Mouse (Mus musculus) myocyte (in vitro differentiated cells): Measurements from ENCODE around the gene Coch. TPM values are rescaled to one million over a fixed set of nuclear protein-coding genes. Genes with fewer than 3 reads are reported as not detected.

Experiments used
- H3K27me3 ChIP-seq: one replicate; pipeline ENCODE4 v1.6.1; 2011; ENCODE audit not compliant: control insufficient read depth, insufficient read depth, insufficient read length
- H3K36me3 ChIP-seq: one replicate; pipeline ENCODE4 v1.6.1; 2011; ENCODE audit not compliant: control insufficient read depth, insufficient read depth
- H3K4me2 ChIP-seq: one replicate; pipeline ENCODE4 v1.6.1; 2011; ENCODE audit warnings: low read depth, control low read depth
- H3K4me3 ChIP-seq: one replicate; pipeline ENCODE4 v1.5.1; 2011; ENCODE audit warnings: mild to moderate bottlenecking, control low read depth, moderate library complexity
- H3K79me2 ChIP-seq: one replicate; pipeline ENCODE4 v1.6.1; 2011; ENCODE audit not compliant: control insufficient read depth, insufficient read depth
- H3ac ChIP-seq: one replicate; pipeline ENCODE4 v1.6.1; 2011; ENCODE audit not compliant: control insufficient read depth, insufficient read length
- CEBPB ChIP-seq: IDR thresholded peaks from 2 replicates; pipeline ENCODE4 v1.6.1; 2011; ENCODE audit warnings: mild to moderate bottlenecking, moderate library complexity; ENCODE audit not compliant: poor library complexity, insufficient read depth, severe bottlenecking
- E2F4 ChIP-seq: IDR thresholded peaks from one replicate; pipeline ENCODE4 v1.6.1; 2011; ENCODE audit warnings: mild to moderate bottlenecking, control low read depth, moderate library complexity; ENCODE audit not compliant: insufficient read depth
- MAX ChIP-seq: IDR thresholded peaks from one replicate; pipeline ENCODE4 v1.6.1; 2011; ENCODE audit warnings: low read depth, mild to moderate bottlenecking, control low read depth
- MYOD1 ChIP-seq, 3 experiments: IDR thresholded peaks; one replicate each; pipeline ENCODE4 v1.6.1; 2011; ENCODE audit warnings: control low read depth in 2 of 3, low read depth in 2 of 3, mild to moderate bottlenecking in 2 of 3, moderate library complexity in 1 of 3; ENCODE audit not compliant: insufficient read length in 2 of 3, control insufficient read depth in 1 of 3
- MYOG ChIP-seq, 3 experiments: IDR thresholded peaks; one replicate each; pipeline ENCODE4 v1.6.1; 2011; ENCODE audit warnings: control low read depth in 2 of 3, low read depth in 2 of 3, mild to moderate bottlenecking in 2 of 3; ENCODE audit not compliant: insufficient read length in 2 of 3, control insufficient read depth in 1 of 3, insufficient read depth in 1 of 3
- POLR2A ChIP-seq: IDR thresholded peaks from one replicate; pipeline ENCODE4 v1.6.1; 2011; ENCODE audit warnings: low read depth, mild to moderate bottlenecking, control low read depth, moderate library complexity; ENCODE audit not compliant: insufficient read length
- POLR2AphosphoS2 ChIP-seq: IDR thresholded peaks from one replicate; pipeline ENCODE4 v1.6.1; 2011; ENCODE audit warnings: low read depth, control low read depth; ENCODE audit not compliant: insufficient read length
- REST ChIP-seq: IDR thresholded peaks from one replicate; pipeline ENCODE4 v1.6.1; 2011; ENCODE audit warnings: mild to moderate bottlenecking, control low read depth, moderate library complexity; ENCODE audit not compliant: insufficient read depth, insufficient read length
- SRF ChIP-seq: IDR thresholded peaks from one replicate; pipeline ENCODE4 v1.6.1; 2011; ENCODE audit warnings: low read depth; ENCODE audit not compliant: control insufficient read depth, insufficient read length
- TCF12 ChIP-seq: IDR thresholded peaks from one replicate; pipeline ENCODE4 v1.6.1; 2011; ENCODE audit warnings: mild to moderate bottlenecking, control low read depth; ENCODE audit not compliant: poor library complexity, insufficient read depth, severe bottlenecking
- TCF3 ChIP-seq: IDR thresholded peaks from one replicate; pipeline ENCODE4 v1.6.1; 2011; ENCODE audit warnings: low read depth, control low read depth; ENCODE audit not compliant: insufficient read length
- USF1 ChIP-seq: IDR thresholded peaks from one replicate; pipeline ENCODE4 v1.6.1; 2011; ENCODE audit warnings: low read depth, mild to moderate bottlenecking, control low read depth, moderate library complexity
- polyA plus RNA-seq: library from polyadenylated mRNA; unstranded; fragments of >200 nt; fragmentation: generic; extraction: Trizol; gene quantifications from one replicate; pipeline ENCODE4 v1.2.1, GENCODE M21; 2012; ENCODE audit warnings: missing spikeins

Gene Coch
- polyA plus RNA-seq, 1 experiment, result 0.01 TPM

DNA sequence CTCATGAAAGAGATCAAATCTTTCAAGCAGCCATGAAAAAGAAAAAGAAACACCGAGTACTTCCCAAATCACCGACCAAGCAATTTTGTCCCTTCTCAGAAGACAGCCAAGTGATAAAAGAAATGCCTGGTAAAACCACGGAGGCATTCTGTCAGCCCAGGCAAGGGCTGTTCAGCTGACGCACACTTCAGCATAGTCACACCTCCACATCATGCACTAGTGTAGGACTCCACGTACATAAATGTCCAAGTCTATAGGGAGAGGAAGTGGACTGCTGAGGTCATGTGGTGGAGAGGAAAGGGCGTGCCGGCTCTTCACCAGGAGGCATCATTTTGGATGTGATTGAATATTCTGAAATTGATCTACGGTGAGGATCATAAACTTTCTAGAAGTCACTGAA lies 1.2 kb upstream of the Coch start:
- H3K4me2 ChIP-seq, result no peak overlapping the region
- H3K36me3 ChIP-seq, result no peaks in the 10 kb centered on the region
- H3K27me3 ChIP-seq, result peaks cover 28% of the 10 kb centered on the region
- no peaks in the 10 kb centered on the region for H3K79me2 ChIP-seq
- no peak overlapping the region for H3K4me3 ChIP-seq
- no peak overlapping the region for H3ac ChIP-seq
- TF ChIP-seq USF1 (no peak), MYOD1 (IDR thresholded peaks at IDR 0.05; ENCODE audit: control insufficient read depth in 1 of 3, insufficient read length in 2 of 3, low read depth in 2 of 3) (no peak), MAX (no peak), CEBPB (no peak), TCF3 (no peak), TCF12 (no peak), POLR2A (no peak), REST (no peak), MYOG (IDR thresholded peaks at IDR 0.05; ENCODE audit: control insufficient read depth in 1 of 3, insufficient read depth in 1 of 3, insufficient read length in 2 of 3, low read depth in 2 of 3) (no peak)

DNA sequence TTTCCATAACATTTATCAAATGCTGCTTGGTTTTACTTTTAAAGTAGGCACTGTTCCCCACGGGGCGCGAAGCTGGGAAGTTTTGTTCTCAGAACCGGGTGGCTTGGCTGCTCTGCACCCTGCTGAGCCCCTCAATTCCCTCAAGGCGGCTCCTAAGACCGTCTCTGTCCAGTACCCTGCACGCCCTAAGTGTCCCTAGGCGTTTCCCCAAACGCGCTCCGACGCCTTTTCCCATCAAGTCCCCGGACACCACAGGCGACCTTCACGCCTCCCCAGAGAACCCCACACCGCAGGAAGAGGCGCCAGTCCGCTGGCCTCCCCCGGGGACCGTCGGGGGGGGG lies 283 bp upstream of the Coch start:
- H3K4me3 ChIP-seq, result no peak overlapping the region
- TF ChIP-seq USF1, result no peak
- TF ChIP-seq POLR2AphosphoS2, result no peak
- TF ChIP-seq MAX, result no peak
- TF ChIP-seq SRF, result no peak
- TF ChIP-seq E2F4, result no peak
- TF ChIP-seq CEBPB, result no peak
- no peaks in the 10 kb centered on the region for H3K36me3 ChIP-seq
- H3ac ChIP-seq, result no peak overlapping the region
- peaks cover 28% of the 10 kb centered on the region for H3K27me3 ChIP-seq
- peak overlapping the region; percentile 34 for H3K4me2 ChIP-seq
- H3K79me2 ChIP-seq, result no peaks in the 10 kb centered on the region

DNA sequence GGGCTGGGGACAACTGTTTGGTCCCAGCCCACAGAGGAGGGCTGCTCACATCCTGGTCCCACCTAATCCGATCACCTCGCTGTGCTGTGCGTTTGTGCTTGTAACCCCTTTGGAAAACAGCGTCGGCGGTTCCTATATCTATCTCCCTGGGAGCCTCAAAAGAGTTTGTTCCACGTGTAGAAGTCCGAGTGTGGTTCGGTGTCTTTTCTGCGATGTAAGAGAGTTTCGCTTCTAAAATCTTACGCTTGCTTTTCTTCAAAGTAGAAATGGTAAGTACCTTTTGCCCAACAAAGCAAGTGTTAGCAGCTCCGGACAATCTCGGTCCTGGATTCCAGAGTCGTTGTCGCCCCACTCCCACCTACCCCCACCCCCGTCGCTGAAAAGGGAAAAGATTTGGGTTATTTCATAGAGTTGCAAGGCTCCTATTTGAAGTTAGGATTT lies 909 bp downstream of the Coch start:
- peak overlapping the region; percentile 59 for H3K4me2 ChIP-seq
- H3K36me3 ChIP-seq, result no peaks in the 10 kb centered on the region
- no peak overlapping the region for H3K4me3 ChIP-seq
- H3K27me3 ChIP-seq, result peaks cover 25% of the 10 kb centered on the region
- TF ChIP-seq POLR2A, result no peak
- no peak for TF ChIP-seq POLR2AphosphoS2
- TF ChIP-seq MYOD1 (IDR thresholded peaks at IDR 0.05; ENCODE audit: control insufficient read depth in 1 of 3, insufficient read length in 2 of 3, low read depth in 2 of 3), result no peak
- no peak for TF ChIP-seq MAX
- no peak for TF ChIP-seq USF1
- TF ChIP-seq TCF3, result no peak
- H3ac ChIP-seq, result no peak overlapping the region
- no peaks in the 10 kb centered on the region for H3K79me2 ChIP-seq

DNA sequence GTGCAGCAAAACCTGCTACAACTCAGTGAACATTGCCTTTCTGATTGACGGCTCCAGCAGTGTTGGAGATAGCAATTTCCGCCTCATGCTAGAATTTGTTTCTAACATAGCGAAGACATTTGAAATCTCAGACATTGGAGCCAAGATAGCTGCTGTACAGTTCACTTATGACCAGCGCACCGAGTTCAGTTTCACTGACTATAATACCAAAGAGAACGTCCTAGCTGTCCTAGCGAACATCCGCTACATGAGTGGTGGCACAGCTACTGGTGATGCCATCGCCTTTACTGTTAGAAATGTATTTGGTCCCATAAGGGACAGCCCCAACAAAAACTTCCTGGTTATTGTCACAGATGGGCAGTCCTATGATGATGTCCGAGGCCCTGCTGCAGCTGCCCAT lies 10.2 kb downstream of the Coch start:
- no peak overlapping the region for H3ac ChIP-seq
- H3K4me2 ChIP-seq, result no peak overlapping the region
- no peaks in the 10 kb centered on the region for H3K79me2 ChIP-seq
- no peaks in the 10 kb centered on the region for H3K27me3 ChIP-seq
- TF ChIP-seq POLR2A (peak; percentile 33), POLR2AphosphoS2 (peak; percentile 74), TCF12 (no peak)
- H3K36me3 ChIP-seq, result peaks cover 21% of the 10 kb centered on the region
- no peak overlapping the region for H3K4me3 ChIP-seq

DNA sequence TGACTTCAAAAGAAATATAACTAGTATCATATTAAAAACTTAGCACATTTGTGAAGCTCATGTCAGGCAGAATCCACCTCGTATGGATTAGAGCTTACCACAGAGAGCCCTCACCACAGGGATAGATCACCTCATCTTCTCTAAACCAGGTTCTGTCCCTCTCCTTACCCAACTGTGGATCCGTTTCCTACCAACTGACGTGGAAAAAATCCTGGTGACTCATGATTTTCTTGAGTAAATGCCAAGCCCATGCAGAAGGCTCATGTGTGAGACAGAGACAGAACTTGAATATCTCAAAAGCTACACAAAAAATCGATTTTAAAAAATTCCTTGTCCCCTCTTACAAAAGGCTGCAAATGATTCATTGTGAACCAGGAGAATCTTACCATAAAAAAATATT lies 13.0 kb downstream of the Coch start:
- peaks cover 45% of the 10 kb centered on the region for H3K36me3 ChIP-seq
- TF ChIP-seq MAX (no peak), MYOG (IDR thresholded peaks at IDR 0.05; ENCODE audit: control insufficient read depth in 1 of 3, insufficient read depth in 1 of 3, insufficient read length in 2 of 3, low read depth in 2 of 3) (no peak), MYOD1 (IDR thresholded peaks at IDR 0.05; ENCODE audit: control insufficient read depth in 1 of 3, insufficient read length in 2 of 3, low read depth in 2 of 3) (no peak), TCF3 (no peak), TCF12 (no peak), CEBPB (no peak), E2F4 (no peak), SRF (no peak), POLR2A (no peak), REST (no peak)
- H3K4me3 ChIP-seq, result no peak overlapping the region
- H3K4me2 ChIP-seq, result no peak overlapping the region
- H3K79me2 ChIP-seq, result no peaks in the 10 kb centered on the region
- no peak overlapping the region for H3ac ChIP-seq
- no peaks in the 10 kb centered on the region for H3K27me3 ChIP-seq

DNA sequence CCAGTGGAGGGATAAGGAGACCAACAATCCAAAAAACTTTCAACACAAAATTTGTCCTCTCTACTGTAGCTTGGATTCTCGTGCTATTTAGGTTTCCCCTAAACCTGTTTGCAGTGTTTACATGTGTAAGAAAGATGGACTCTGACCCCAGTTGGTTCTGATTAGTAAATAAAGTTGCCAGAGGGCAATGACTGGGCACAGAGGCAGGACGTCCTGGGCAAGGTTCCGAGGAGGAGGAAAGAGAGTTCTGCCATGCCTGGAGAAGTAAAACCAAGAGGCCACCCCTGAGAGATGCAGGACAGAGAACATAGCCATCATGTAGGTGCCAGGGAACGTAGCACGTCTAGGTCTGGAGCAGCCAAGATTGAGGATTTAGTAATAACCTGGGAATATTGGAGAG lies 19.2 kb downstream of the Coch start:
- TF ChIP-seq TCF12 (no peak), REST (no peak), MYOG (IDR thresholded peaks at IDR 0.05; ENCODE audit: control insufficient read depth in 1 of 3, insufficient read depth in 1 of 3, insufficient read length in 2 of 3, low read depth in 2 of 3) (no peak)
- H3ac ChIP-seq, result no peak overlapping the region
- H3K36me3 ChIP-seq, result peaks cover 65% of the 10 kb centered on the region
- no peaks in the 10 kb centered on the region for H3K27me3 ChIP-seq
- no peak overlapping the region for H3K4me3 ChIP-seq
- no peaks in the 10 kb centered on the region for H3K79me2 ChIP-seq
- H3K4me2 ChIP-seq, result no peak overlapping the region
